Mouse (Mus musculus): ENCODE data around the gene Bcar1.

GRCm38 (mm10) chr8:111682521-111682920 lies 61.1 kb downstream of the Bcar1 start:
- TF ChIP-seq CTCF (IDR thresholded peaks at IDR 0.05) (no peak), POLR2A (IDR thresholded peaks at IDR 0.05; ENCODE audit: insufficient read depth, low read depth, low read length) (no peak)
